12 mouse cellular contexts compared by ENCODE assay signal in genomic region chr11:19022576-19022975, GRCm38 (mm10). TPM values are rescaled to one million over a fixed set of nuclear protein-coding genes. Genes with fewer than 3 reads are reported as not detected.
DNase-seq lines count a peak whose midpoint lies in the region; ATAC-seq lines count a peak whose summit lies in the region.
"Had no signal": no experiment of that assay in that cellular context is flagged by ENCODE, and none has a peak within 500 bp of the region (broad histone marks: within the 10 kb centered on the region; RNA-seq: fewer than 3 reads in every experiment).

No protein-coding gene starts in this region.

- H3K36me3 ChIP-seq in intestine, embryonic 15.5 days, result no peaks in the 10 kb centered on the region
- H3K36me3 ChIP-seq: embryonic facial prominence, embryonic 13.5 days; G1E had no signal

- no peak for ATAC-seq in intestine, embryonic 15.5 days

- no peak overlapping the region for H3K4me3 ChIP-seq in intestine, embryonic 15.5 days (replicated peaks)
- H3K4me3 ChIP-seq: embryonic facial prominence, embryonic 13.5 days had no signal

- peak overlapping the region; percentile 33 for H3K4me2 ChIP-seq in intestine, embryonic 15.5 days (replicated peaks)
- H3K4me2 ChIP-seq: embryonic facial prominence, embryonic 13.5 days had no signal

- peaks cover 13% of the 10 kb centered on the region for H3K4me1 ChIP-seq in intestine, embryonic 15.5 days (replicated peaks)

- no peak overlapping the region for H3K9ac ChIP-seq in intestine, embryonic 15.5 days
- H3K9ac ChIP-seq: embryonic facial prominence, embryonic 13.5 days had no signal

- peak overlapping the region; percentile 41; the same call in 1 of the 2 replicates for H3K27ac ChIP-seq in intestine, embryonic 15.5 days
- H3K27ac ChIP-seq: embryonic facial prominence, embryonic 13.5 days had no signal

- H3K9me3 ChIP-seq in intestine, embryonic 15.5 days, result no peaks in the 10 kb centered on the region
- H3K9me3 ChIP-seq: embryonic facial prominence, embryonic 13.5 days; G1E had no signal

- WGBS in intestine, embryonic 15.5 days, result 29% methylated on average over 2 of the region's 2 CpGs

- no peaks in the 10 kb centered on the region for H3K27me3 ChIP-seq in intestine, embryonic 15.5 days (replicated peaks)

- peak; percentile 54 to 89 for DNase-seq in adrenal gland, adult (ENCODE audit: inconsistent age in 2 of 2, low spot score in 1 of 2)
- DNase-seq in adrenal gland, postnatal 10 days, result no peak
- peak; percentile 12 for DNase-seq in kidney, adult 18-20 months
- DNase-seq in kidney, adult 8-10 months, result no peak
- DNase-seq in 3T3-L1 (ENCODE audit: low read depth, low spot score), result peak; percentile 48
- no peak for DNase-seq in cerebellum, adult 8-10 months
- DNase-seq in urinary bladder, postnatal 36 days (ENCODE audit: low spot score in 2 of 2), result no peak
- DNase-seq: midbrain, embryonic 14.5 days; thymus, postnatal 25 days had no signal

RNA-seq across cellular contexts. Expression of gene Meis1, which starts 3.8 kb away (rescaled TPM):
- 10 to 100 TPM; 42.5 to 47.2 TPM for total RNA-seq in adrenal gland, postnatal 10 days (2021)
- 106 and 112 TPM in 2 replicates for polyA plus RNA-seq in intestine, embryonic 15.5 days (2015; fragmentation: Nextera tagmentation; extraction: Ambion mirVana)

Comparison
In these comparisons a context has a peak if more than half of its experiments do, and no peak if none do; other contexts are left out.
1. DNase-seq: peak in adrenal gland, adult (2 of 2), kidney, adult 18-20 months (single experiment) and 3T3-L1 (single experiment); none in adrenal gland, postnatal 10 days (single experiment), kidney, adult 8-10 months (0 of 2), cerebellum, adult 8-10 months (single experiment) and urinary bladder, postnatal 36 days (0 of 2).